Mouse (Mus musculus) spleen, postnatal 10 days (tissue): ENCODE results near the gene Itga4.

Experiments
- DNase-seq, 2 experiments: peaks; one replicate each; pipeline ENCODE4 v3.0.0; 2021 to 2022; ENCODE audit warnings: low spot score in 2 of 2

Gene Itga4

GRCm38 (mm10) chr2:79351179-79352099 lies 96.2 kb downstream of the Itga4 start:
- no peak for DNase-seq

GRCm38 (mm10) chr2:79352100-79352802 lies 97.0 kb downstream of the Itga4 start:
- DNase-seq: no peak

- no peak for DNase-seq
Observed at GRCm38 (mm10) chr2:79354773-79355172, 99.5 kb downstream of the Itga4 start.

- DNase-seq: no peak
Observed at GRCm38 (mm10) chr2:79357835-79358234, 102.6 kb downstream of the Itga4 start.

- no peak for DNase-seq
Observed at GRCm38 (mm10) chr2:79362029-79362428, 106.8 kb downstream of the Itga4 start.

GRCm38 (mm10) chr2:79363920-79364319 lies 108.7 kb downstream of the Itga4 start:
- no peak for DNase-seq

- no peak for DNase-seq
Observed at GRCm38 (mm10) chr2:79367451-79368450, 112.5 kb downstream of the Itga4 start.

- DNase-seq: no peak
Observed at GRCm38 (mm10) chr2:79368661-79369060, 113.4 kb downstream of the Itga4 start.

GRCm38 (mm10) chr2:79369061-79369524 lies 113.9 kb downstream of the Itga4 start:
- no peak for DNase-seq

GRCm38 (mm10) chr2:79369905-79370304 lies 114.7 kb downstream of the Itga4 start:
- no peak for DNase-seq

- DNase-seq: peak in 1 of 2 experiments; percentile 34
Observed at GRCm38 (mm10) chr2:79370711-79371312, 115.6 kb downstream of the Itga4 start.

GRCm38 (mm10) chr2:79371326-79372153 lies 116.3 kb downstream of the Itga4 start:
- no peak for DNase-seq

GRCm38 (mm10) chr2:79372154-79372467 lies 116.9 kb downstream of the Itga4 start:
- no peak for DNase-seq

GRCm38 (mm10) chr2:79372486-79373200 lies 117.4 kb downstream of the Itga4 start:
- DNase-seq: peak in 1 of 2 experiments; percentile 36

GRCm38 (mm10) chr2:79378346-79379086 lies 123.3 kb downstream of the Itga4 start:
- no peak for DNase-seq

GRCm38 (mm10) chr2:79379087-79380041 lies 124.1 kb downstream of the Itga4 start:
- no peak for DNase-seq
